Mouse (Mus musculus): ENCODE measurements around the gene Olfr399.

The Olfr399 gene
- long read RNA-seq, experiment 1, result 0 reads
- long read RNA-seq, experiment 2, result 0 reads

DNA sequence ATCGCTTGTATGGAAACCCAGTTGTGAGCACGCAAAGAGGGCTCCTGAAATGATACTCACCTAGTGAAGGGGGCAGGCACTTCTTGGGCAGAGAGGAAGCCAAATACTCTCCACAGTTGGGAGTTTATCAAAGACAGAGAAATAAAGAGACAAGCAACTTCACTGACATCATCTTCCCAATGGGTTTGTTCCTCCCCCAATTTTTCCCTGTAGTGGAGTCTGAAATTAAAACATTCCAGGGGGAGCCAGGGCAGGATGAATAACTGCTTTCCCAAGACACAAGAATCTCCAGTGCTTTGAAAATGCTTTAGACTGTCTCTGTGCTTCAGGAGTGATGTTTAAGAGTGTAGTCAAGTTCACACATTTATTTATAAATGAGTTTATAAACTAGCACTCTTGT, at the start of gene Olfr399, which contains the start of gene Olfr139:
Gene Olfr399 (minus strand): TSS at position 165 of the 400 bp plus-strand sequence.
Gene Olfr139 (minus strand): TSS at position 101 of the 400 bp plus-strand sequence.
- intact Hi-C loops (cut with DNase I), result no loop called here

DNA sequence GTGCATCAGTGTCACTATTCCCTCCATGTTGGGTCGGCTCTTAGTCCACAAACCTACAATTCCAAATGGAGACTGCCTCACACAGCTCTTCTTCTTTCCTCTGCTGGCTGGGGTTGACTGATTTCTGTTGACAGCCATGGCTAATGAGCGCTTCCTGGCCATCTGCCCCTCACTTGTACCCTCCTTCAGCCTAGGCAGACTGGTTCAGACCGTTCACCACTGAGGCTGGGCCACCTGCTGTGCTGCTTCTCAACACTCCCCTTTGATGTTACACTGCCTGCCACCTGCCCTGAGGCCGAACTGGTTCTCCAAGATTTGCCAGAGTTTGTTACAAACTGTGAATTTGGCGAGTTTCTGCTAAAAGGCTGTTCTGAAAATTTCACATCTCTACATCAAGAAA, 48.7 kb upstream of the Olfr399 start:
- intact Hi-C loops (cut with DNase I), result no loop called here

DNA sequence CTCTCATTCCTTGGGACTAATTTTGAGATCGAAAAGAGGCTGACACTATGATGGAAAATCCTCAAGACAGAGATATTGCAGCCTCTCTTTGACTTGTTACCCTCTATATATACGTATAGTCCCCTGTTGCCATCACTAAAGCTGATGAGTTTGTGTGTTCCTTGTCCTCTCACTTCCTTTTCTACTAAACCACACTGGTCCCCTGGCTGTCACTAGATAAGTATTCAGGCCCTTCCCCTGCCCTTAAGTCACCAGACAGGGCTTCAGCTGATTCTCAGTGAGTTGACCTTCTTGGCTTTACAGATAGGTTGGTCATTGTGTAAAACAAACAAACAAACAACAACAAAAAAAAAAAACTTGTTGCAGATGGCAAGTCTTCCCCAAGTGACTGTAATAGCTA, 45.1 kb upstream of the Olfr399 start:
- intact Hi-C loops (cut with DNase I), result no loop called here

- intact Hi-C loops (cut with DNase I), result no loop called here
These were observed 44.3 kb upstream of the Olfr399 start for GRCm38 (mm10) chr11:74100724-74101123.

GRCm38 (mm10) chr11:74069655-74070054, 13.2 kb upstream of the Olfr399 start, which contains the start of gene Zfp616:
Zfp616 (plus strand) TSS chr11:74069955.
- intact Hi-C loops (cut with DNase I), result loop anchor here (10.0 kb wide), 1 partner anchor 305 kb away; no protein-coding TSS in a partner anchor

DNA sequence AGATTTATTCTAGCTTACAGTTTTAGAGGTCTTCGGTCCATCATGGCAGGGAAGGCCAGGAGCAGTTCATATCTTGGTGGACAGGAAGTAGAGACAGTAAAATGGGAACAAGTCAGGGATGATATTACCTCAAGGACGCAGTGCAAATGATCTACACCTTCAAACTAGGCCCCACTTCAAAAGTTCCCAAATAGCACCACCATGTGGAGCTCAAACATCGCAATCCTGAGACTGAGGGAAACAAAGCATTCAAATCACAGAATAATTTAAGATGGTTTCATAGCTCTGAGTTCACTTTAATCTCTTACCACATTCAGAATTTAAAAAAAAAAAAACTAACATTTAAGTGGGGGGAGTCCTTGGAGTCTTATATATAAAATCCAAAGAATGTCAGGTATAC, 5.1 kb downstream of the Olfr399 start:
- intact Hi-C loops (cut with DNase I), result no loop called here
